ENCODE assay signal across 8 mouse cellular contexts in the genomic region with DNA sequence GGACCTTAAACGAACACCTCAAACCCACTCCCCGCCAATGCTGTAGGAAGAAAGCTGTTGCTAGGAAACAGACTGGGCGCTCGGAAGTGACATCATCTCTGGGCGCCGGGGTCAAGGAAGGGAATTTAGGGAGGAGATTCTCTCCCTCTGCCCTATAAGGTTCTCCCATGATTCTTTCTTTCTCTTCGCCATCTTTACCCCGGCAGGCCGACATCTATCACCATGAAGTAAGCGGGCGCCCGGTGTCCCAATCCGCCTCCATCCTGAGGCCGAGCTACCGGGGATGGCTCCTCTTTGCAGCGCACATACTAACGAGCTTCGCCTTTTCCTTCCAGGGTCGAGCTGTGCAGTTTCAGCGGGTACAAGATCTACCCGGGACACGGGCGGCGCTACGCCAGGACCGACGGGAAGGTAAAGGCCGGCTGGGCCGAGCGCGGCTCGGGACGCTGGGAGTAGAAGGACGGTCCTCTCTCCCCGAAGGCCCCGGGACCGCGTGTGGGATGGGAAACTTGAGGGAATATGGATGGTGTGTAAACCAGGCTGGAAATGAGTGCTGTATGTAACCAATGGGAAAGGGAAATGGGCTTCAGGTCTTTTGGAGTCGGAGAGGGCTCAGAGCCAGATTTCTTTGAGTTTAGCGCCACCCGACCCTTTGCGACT. TPM values are rescaled to one million over a fixed set of nuclear protein-coding genes. Genes with fewer than 3 reads are reported as not detected.
DNase-seq lines count a peak whose midpoint lies in the region; ATAC-seq lines count a peak whose summit lies in the region.

A gene (plus strand): TSS at position 64 of the 660 bp plus-strand sequence.

- peaks cover 35% of the 10 kb centered on the region for H3K36me3 ChIP-seq in megakaryocyte, embryonic 14.5 days (replicated peaks; ENCODE audit: low read length)

- peak; percentile 96 for DNase-seq in ZHBTc4 (ENCODE audit: low read depth, low spot score)
- peak; percentile 81 to 83 for DNase-seq in gastrocnemius, adult 8-10 months (ENCODE audit: low spot score in 2 of 2)
- peak; percentile 87 for DNase-seq in hindlimb bud, embryonic 11.5 days (ENCODE audit: extremely low spot score, low read depth, low spot score)
- DNase-seq in left cerebral cortex, adult 8-10 months (ENCODE audit: low spot score in 2 of 2) = peak; percentile 94 to 95
- DNase-seq in right cerebral cortex, postnatal 10 days (ENCODE audit: low spot score in 2 of 2) = peak; percentile 98
- DNase-seq in urinary bladder, postnatal 25 days (ENCODE audit: low spot score) = peak; percentile 92

- no peaks in the 10 kb centered on the region for H3K9me3 ChIP-seq in megakaryocyte, embryonic 14.5 days

- H3K4me1 ChIP-seq in megakaryocyte, embryonic 14.5 days = peaks cover 49% of the 10 kb centered on the region

- ATAC-seq in common myeloid progenitor, adult 5-6 weeks (replicated peaks; ENCODE audit: low read depth, poor library complexity, severe bottlenecking) = peak; percentile 87

- peak within 1 kb of the TSS; percentile 93 for H3K4me3 ChIP-seq in megakaryocyte, embryonic 14.5 days (replicated peaks)

- no peaks in the 10 kb centered on the region for H3K27me3 ChIP-seq in megakaryocyte, embryonic 14.5 days (replicated peaks)

RNA-seq across cellular contexts. Expression of the gene that starts here (rescaled TPM):
- 1,507 and 2,166 TPM in 2 replicates for total RNA-seq in common myeloid progenitor, adult 5-6 weeks (2017)
- 100 to 1,000 TPM; 479 to 689 (median 565) TPM for total RNA-seq in gastrocnemius, adult 8-10 months (2022)
- total RNA-seq in left cerebral cortex, adult 8-10 months (2022) = 100 to 1,000 TPM; 369 to 438 (median 401) TPM
- 47.3 and 75.6 TPM in 2 replicates for polyA plus RNA-seq in megakaryocyte, embryonic 14.5 days (2012; ENCODE audit: insufficient read depth, low replicate concordance)

Comparison
In these comparisons a context has a peak if more than half of its experiments do, and no peak if none do; other contexts are left out.
1. Peak in every context shown above with its lines: DNase-seq, ATAC-seq and H3K4me3 ChIP-seq.